Mouse (Mus musculus): ENCODE data around the gene Gm42688.

Gene Gm42688

GRCm38 (mm10) chr6:83116373-83117164 is 15.2 kb downstream of the Gm42688 start:
- in situ Hi-C loops (cut with MboI, MseI), result loop anchor here in 1 of 2 experiments (5.0 to 10.0 kb wide), 2 partner anchors 44 to 878 kb away; partner anchors contain the start of gene Tlx2

- in situ Hi-C loops (cut with MboI, MseI), result loop anchor here in 1 of 2 experiments (5.0 to 10.0 kb wide), 2 partner anchors 45 to 878 kb away; partner anchors contain the start of gene Tlx2
Observed at GRCm38 (mm10) chr6:83117165-83117438, 15.7 kb downstream of the Gm42688 start.

- in situ Hi-C loops (cut with MboI, MseI), result loop anchor here in 1 of 2 experiments (5.0 to 10.0 kb wide), 2 partner anchors 45 to 877 kb away; partner anchors contain the start of gene Tlx2
Observed at GRCm38 (mm10) chr6:83117616-83118015, 16.2 kb downstream of the Gm42688 start.

- in situ Hi-C loops (cut with MboI, MseI), result loop anchor here in 1 of 2 experiments (5.0 to 10.0 kb wide), 2 partner anchors 46 to 876 kb away; partner anchors contain the start of gene Tlx2
Observed at GRCm38 (mm10) chr6:83118369-83118768, 17.0 kb downstream of the Gm42688 start.

GRCm38 (mm10) chr6:83118825-83119733 is 17.7 kb downstream of the Gm42688 start:
- in situ Hi-C loops (cut with MboI, MseI), result loop anchor here in 1 of 2 experiments (5.0 to 10.0 kb wide), 2 partner anchors 47 to 876 kb away; partner anchors contain the start of gene Tlx2

- in situ Hi-C loops (cut with MboI, MseI), result loop anchor here in 1 of 2 experiments (5.0 to 10.0 kb wide), 2 partner anchors 47 to 875 kb away; partner anchors contain the start of gene Tlx2
Observed at GRCm38 (mm10) chr6:83119734-83120051, 18.3 kb downstream of the Gm42688 start.

GRCm38 (mm10) chr6:83120930-83121862 is 19.8 kb downstream of the Gm42688 start, which contains the start of gene Wbp1:
Wbp1 (minus strand) TSS chr6:83121559.
- in situ Hi-C loops (cut with MboI, MseI), result no loop called here

GRCm38 (mm10) chr6:83121863-83122710 is 20.7 kb downstream of the Gm42688 start:
- in situ Hi-C loops (cut with MboI, MseI), result no loop called here

GRCm38 (mm10) chr6:83122961-83123360 is 21.5 kb downstream of the Gm42688 start:
- in situ Hi-C loops (cut with MboI, MseI), result no loop called here

- in situ Hi-C loops (cut with MboI, MseI), result no loop called here
Observed at GRCm38 (mm10) chr6:83124851-83125312, 23.5 kb downstream of the Gm42688 start.

- in situ Hi-C loops (cut with MboI, MseI), result no loop called here
Observed at GRCm38 (mm10) chr6:83125331-83125730, 23.9 kb downstream of the Gm42688 start, which contains the start of gene Ino80b. Ino80b (minus strand) TSS chr6:83125431.

- in situ Hi-C loops (cut with MboI, MseI), result no loop called here
Observed at GRCm38 (mm10) chr6:83127419-83127818, 26.0 kb downstream of the Gm42688 start.

GRCm38 (mm10) chr6:83131469-83132034 is 30.1 kb downstream of the Gm42688 start:
- in situ Hi-C loops (cut with MboI, MseI), result no loop called here

GRCm38 (mm10) chr6:83132176-83132919 is 30.9 kb downstream of the Gm42688 start:
- in situ Hi-C loops (cut with MboI, MseI), result no loop called here

GRCm38 (mm10) chr6:83134226-83134625 is 32.8 kb downstream of the Gm42688 start:
- in situ Hi-C loops (cut with MboI, MseI), result no loop called here

- in situ Hi-C loops (cut with MboI, MseI), result no loop called here
Observed at GRCm38 (mm10) chr6:83134951-83135513, 33.6 kb downstream of the Gm42688 start, which contains the start of gene Rtkn. Rtkn (plus strand) TSS chr6:83135463.

GRCm38 (mm10) chr6:83135571-83136161 is 34.2 kb downstream of the Gm42688 start:
- in situ Hi-C loops (cut with MboI, MseI), result no loop called here
